Mouse (Mus musculus) thymus, adult 2 months (tissue): ENCODE measurements at regions not wholly inside any gene's neighbourhood (a gene's known extent, or its start where the extent isn't known, plus 50 kb on each side); places are given as distances from the start of the nearest gene placed in this dataset.

ENCODE experiments used
- DNase-seq: peaks from one replicate; pipeline ENCODE4 v3.0.0; 2021
- H3K27ac ChIP-seq: fragments of 200-500 bp; 2 replicates; pipeline ENCODE4 v1.5.1; 2012; ENCODE audit warnings: low read length, control low read depth; ENCODE audit not compliant: control insufficient read depth, insufficient read depth
- H3K27me3 ChIP-seq: fragments of 200-500 bp; 2 replicates; pipeline ENCODE4 v1.6.1; 2012; ENCODE audit warnings: mild to moderate bottlenecking, low read length, moderate library complexity, mixed read lengths; ENCODE audit not compliant: control insufficient read depth, insufficient read depth
- H3K36me3 ChIP-seq: fragments of 200-500 bp; 2 replicates; pipeline ENCODE4 v1.6.1; 2012; ENCODE audit warnings: mild to moderate bottlenecking, low read length, moderate library complexity; ENCODE audit not compliant: control insufficient read depth, insufficient read depth
- H3K4me1 ChIP-seq: fragments of 200-500 bp; replicated peaks from 2 replicates; pipeline ENCODE4 v1.6.1; 2012; ENCODE audit warnings: low read length; ENCODE audit not compliant: control insufficient read depth, insufficient read depth
- H3K4me3 ChIP-seq: fragments of 200-500 bp; 2 replicates; pipeline ENCODE4 v1.5.1; 2012; ENCODE audit warnings: mild to moderate bottlenecking, low read length, control low read depth, moderate library complexity; ENCODE audit not compliant: control insufficient read depth, insufficient read depth
- CTCF ChIP-seq: fragments of 200-500 bp; IDR thresholded peaks from 2 replicates; pipeline ENCODE4 v1.5.1; 2012; ENCODE audit warnings: mild to moderate bottlenecking, control low read depth, low read length, moderate library complexity, borderline replicate concordance; ENCODE audit not compliant: control insufficient read depth, poor library complexity, insufficient read depth; ENCODE audit errors: extremely low read depth
- POLR2A ChIP-seq: fragments of 200-500 bp; IDR thresholded peaks from 2 replicates; pipeline ENCODE4 v1.6.1; 2012; ENCODE audit warnings: mild to moderate bottlenecking, low read length, control low read depth, moderate library complexity; ENCODE audit not compliant: control insufficient read depth, poor library complexity, insufficient read depth; ENCODE audit errors: extremely low read depth
- WGBS: fragments of 180-500 bp; shearing (Covaris S2); methylation state at CpG from one replicate; pipeline ENCODE4 v1.1.7; 2018; 5-methylcytosine and 5-hydroxymethylcytosine counted together

- WGBS: 69% methylated on average over 10 of the region's 10 CpGs
- H3K27me3 ChIP-seq: no peaks in the 10 kb centered on the region
- no peak for TF ChIP-seq CTCF
- TF ChIP-seq POLR2A: no peak
- no peak for DNase-seq
- no peak overlapping the region for H3K27ac ChIP-seq
- no peaks in the 10 kb centered on the region for H3K36me3 ChIP-seq
- no peaks in the 10 kb centered on the region for H3K4me1 ChIP-seq
- H3K4me3 ChIP-seq: no peak overlapping the region
Measured at GRCm38 (mm10) chr5:112039645-112040372, 212.5 kb downstream of the Cryba4 start.

GRCm38 (mm10) chr5:112040678-112041077 is 211.6 kb downstream of the Cryba4 start:
- no peak overlapping the region for H3K27ac ChIP-seq
- TF ChIP-seq CTCF (no peak), POLR2A (no peak)
- no peaks in the 10 kb centered on the region for H3K4me1 ChIP-seq
- 40% methylated on average over 1 of the region's 1 CpGs for WGBS
- H3K36me3 ChIP-seq: no peaks in the 10 kb centered on the region
- DNase-seq: no peak
- H3K27me3 ChIP-seq: no peaks in the 10 kb centered on the region
- H3K4me3 ChIP-seq: no peak overlapping the region

GRCm38 (mm10) chr5:112041285-112041684 is 211.0 kb downstream of the Cryba4 start:
- 38% methylated on average over 4 of the region's 4 CpGs for WGBS
- no peak overlapping the region for H3K27ac ChIP-seq
- no peaks in the 10 kb centered on the region for H3K36me3 ChIP-seq
- H3K4me1 ChIP-seq: no peaks in the 10 kb centered on the region
- TF ChIP-seq CTCF (no peak), POLR2A (no peak)
- no peak overlapping the region for H3K4me3 ChIP-seq
- no peaks in the 10 kb centered on the region for H3K27me3 ChIP-seq
- no peak for DNase-seq

DNA sequence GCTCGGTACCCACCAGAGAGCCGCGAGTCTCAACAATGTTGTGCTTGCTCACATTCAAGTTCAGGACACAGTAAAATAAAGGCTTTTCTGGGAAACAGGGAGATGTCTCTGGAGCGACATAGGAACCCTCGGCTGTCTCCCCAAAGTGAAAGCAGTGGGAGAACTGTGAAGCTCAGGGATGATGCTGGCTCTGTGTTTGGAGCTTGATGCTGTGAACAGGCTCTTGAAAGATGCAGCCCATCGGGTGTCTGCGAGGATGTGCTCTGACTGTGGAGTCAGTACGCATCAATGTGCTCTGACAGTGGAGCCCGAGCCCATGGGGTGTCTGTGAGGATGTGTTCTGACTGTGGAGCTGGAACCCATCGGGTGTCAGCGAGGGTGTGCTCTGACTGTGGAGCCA is 210.1 kb downstream of the Cryba4 start:
- H3K4me1 ChIP-seq: no peaks in the 10 kb centered on the region
- 89% methylated on average over 11 of the region's 11 CpGs for WGBS
- H3K27ac ChIP-seq: no peak overlapping the region
- no peak for DNase-seq
- no peak overlapping the region for H3K4me3 ChIP-seq
- no peaks in the 10 kb centered on the region for H3K36me3 ChIP-seq
- TF ChIP-seq CTCF: no peak
- TF ChIP-seq POLR2A: no peak
- no peaks in the 10 kb centered on the region for H3K27me3 ChIP-seq

GRCm38 (mm10) chr5:112050046-112050782 is 202.1 kb downstream of the Cryba4 start:
- WGBS: 42% methylated on average over 16 of the region's 16 CpGs
- H3K4me1 ChIP-seq: no peaks in the 10 kb centered on the region
- no peak for DNase-seq
- no peak overlapping the region for H3K4me3 ChIP-seq
- H3K27me3 ChIP-seq: no peaks in the 10 kb centered on the region
- TF ChIP-seq POLR2A (no peak), CTCF (no peak)
- H3K27ac ChIP-seq: no peak overlapping the region
- H3K36me3 ChIP-seq: no peaks in the 10 kb centered on the region

DNA sequence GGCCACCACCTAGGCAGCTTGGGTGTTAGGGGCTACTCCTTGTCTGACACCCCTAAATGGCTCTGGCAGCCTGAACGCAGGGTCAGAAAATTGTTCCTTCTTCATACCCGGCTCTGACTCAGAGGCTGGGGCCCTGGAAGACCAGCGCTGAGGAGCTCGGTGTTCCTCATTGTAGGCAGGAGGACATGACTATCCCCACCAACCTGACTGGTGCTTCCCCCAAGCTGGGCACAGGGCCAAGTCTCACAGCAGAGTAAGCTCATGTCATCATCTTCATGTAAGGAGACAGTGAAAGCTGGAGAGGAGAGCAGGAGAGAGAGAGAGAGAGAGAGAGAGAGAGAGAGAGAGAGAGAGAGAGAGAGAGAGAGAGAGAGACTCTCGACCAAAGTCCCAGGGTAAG is 201.4 kb downstream of the Cryba4 start:
- Histone ChIP-seq H3K27me3 (no peaks in the 10 kb centered on the region), H3K4me3 (no peak overlapping the region), H3K36me3 (no peaks in the 10 kb centered on the region), H3K27ac (no peak overlapping the region), H3K4me1 (no peaks in the 10 kb centered on the region)
- 21% methylated on average over 5 of the region's 5 CpGs for WGBS
- TF ChIP-seq CTCF: no peak
- TF ChIP-seq POLR2A: no peak
- no peak for DNase-seq
